Mouse (Mus musculus) gastrocnemius, postnatal 4 days (tissue): ENCODE measurements around the gene Pik3r2. TPM values are rescaled to one million over a fixed set of nuclear protein-coding genes. Genes with fewer than 3 reads are reported as not detected.
"Not testable (repeated sequence)": the region's sequence is repeated elsewhere in the genome, so short reads cannot be mapped to it uniquely, and the experiment has no call there.

ENCODE experiments used
- DNase-seq, 2 experiments: peaks; one replicate each; pipeline ENCODE4 v3.0.0; 2021 to 2022; ENCODE audit warnings: low spot score in 2 of 2, mixed read lengths in 2 of 2
- long read RNA-seq, 2 experiments: library from polyadenylated mRNA; stranded (forward); transcript quantifications; one replicate each; pipeline ENCODE4 v2.0.0; 2021
- total RNA-seq, 2 experiments: library from RNA; stranded (reverse); gene quantifications; 2 replicates each; pipeline ENCODE4 v1.2.3; 2021

The Pik3r2 gene
- total RNA-seq, result 10 to 100 TPM; 65.2 to 73.0 TPM
- long read RNA-seq, experiment 1, transcript Pik3r2-201 (16 exons, 3,165 nt), result major isoform, 79 of 109 reads
- long read RNA-seq, experiment 1, partial matches to known transcripts, result 16 of 109 reads
- long read RNA-seq, experiment 1, other reads (novel, unspliced or antisense), result 14 of 109 reads
- long read RNA-seq, experiment 2, transcript Pik3r2-201 (16 exons, 3,165 nt), result major isoform, 134 of 187 reads
- long read RNA-seq, experiment 2, partial matches to known transcripts, result 32 of 187 reads
- long read RNA-seq, experiment 2, other reads (novel, unspliced or antisense), result 21 of 187 reads

GRCm38 (mm10) chr8:70776496-70777444 lies at the start of gene Pik3r2:
Gene Pik3r2 (minus strand): TSS chr8:70776713.
- DNase-seq, result peak; percentile 99

- no peak for DNase-seq
Measured at GRCm38 (mm10) chr8:70825816-70826215, 49.3 kb upstream of the Pik3r2 start.

- no peak for DNase-seq
Measured at GRCm38 (mm10) chr8:70823802-70824201, 47.3 kb upstream of the Pik3r2 start.

- DNase-seq, result not testable (repeated sequence)
Measured at GRCm38 (mm10) chr8:70822594-70822993, 46.1 kb upstream of the Pik3r2 start.

GRCm38 (mm10) chr8:70821992-70822391 lies 45.5 kb upstream of the Pik3r2 start:
- DNase-seq, result no peak

- DNase-seq, result peak in 1 of 2 experiments; percentile 70
Measured at GRCm38 (mm10) chr8:70821399-70821962, 45.0 kb upstream of the Pik3r2 start.

GRCm38 (mm10) chr8:70820101-70820935 lies 43.8 kb upstream of the Pik3r2 start:
- DNase-seq, result peak in 1 of 2 experiments; percentile 51

- no peak for DNase-seq
Measured at GRCm38 (mm10) chr8:70816679-70817078, 40.2 kb upstream of the Pik3r2 start.

GRCm38 (mm10) chr8:70812885-70813284 lies 36.4 kb upstream of the Pik3r2 start:
- DNase-seq, result no peak

- DNase-seq, result no peak
Measured at GRCm38 (mm10) chr8:70812055-70812454, 35.5 kb upstream of the Pik3r2 start.

- DNase-seq, result no peak
Measured at GRCm38 (mm10) chr8:70810962-70811680, 34.6 kb upstream of the Pik3r2 start.

- DNase-seq, result no peak
Measured at GRCm38 (mm10) chr8:70808955-70809701, 32.6 kb upstream of the Pik3r2 start.

- DNase-seq, result no peak
Measured at GRCm38 (mm10) chr8:70808239-70808638, 31.7 kb upstream of the Pik3r2 start, which contains the start of gene Il12rb1. Gene Il12rb1 (plus strand): TSS chr8:70808449.

- DNase-seq, result no peak
Measured at GRCm38 (mm10) chr8:70807304-70807703, 30.8 kb upstream of the Pik3r2 start.

- no peak for DNase-seq
Measured at GRCm38 (mm10) chr8:70806541-70806940, 30.0 kb upstream of the Pik3r2 start.

- peak; percentile 84 to 88 for DNase-seq
Measured at GRCm38 (mm10) chr8:70804481-70805206, 28.1 kb upstream of the Pik3r2 start, which contains the start of gene Mast3. Gene Mast3 (minus strand): TSS chr8:70805054.

GRCm38 (mm10) chr8:70803761-70804480 lies 27.4 kb upstream of the Pik3r2 start:
- DNase-seq, result peak in 1 of 2 experiments; percentile 51
